Mouse (Mus musculus): ENCODE data around the gene Erc1. TPM values are rescaled to one million over a fixed set of nuclear protein-coding genes. Genes with fewer than 3 reads are reported as not detected.

Gene Erc1
- 20.9 and 22.2 TPM in 2 replicates for polyA plus RNA-seq (2014; fragmentation: Nextera tagmentation; extraction: Ambion mirVana)

DNA sequence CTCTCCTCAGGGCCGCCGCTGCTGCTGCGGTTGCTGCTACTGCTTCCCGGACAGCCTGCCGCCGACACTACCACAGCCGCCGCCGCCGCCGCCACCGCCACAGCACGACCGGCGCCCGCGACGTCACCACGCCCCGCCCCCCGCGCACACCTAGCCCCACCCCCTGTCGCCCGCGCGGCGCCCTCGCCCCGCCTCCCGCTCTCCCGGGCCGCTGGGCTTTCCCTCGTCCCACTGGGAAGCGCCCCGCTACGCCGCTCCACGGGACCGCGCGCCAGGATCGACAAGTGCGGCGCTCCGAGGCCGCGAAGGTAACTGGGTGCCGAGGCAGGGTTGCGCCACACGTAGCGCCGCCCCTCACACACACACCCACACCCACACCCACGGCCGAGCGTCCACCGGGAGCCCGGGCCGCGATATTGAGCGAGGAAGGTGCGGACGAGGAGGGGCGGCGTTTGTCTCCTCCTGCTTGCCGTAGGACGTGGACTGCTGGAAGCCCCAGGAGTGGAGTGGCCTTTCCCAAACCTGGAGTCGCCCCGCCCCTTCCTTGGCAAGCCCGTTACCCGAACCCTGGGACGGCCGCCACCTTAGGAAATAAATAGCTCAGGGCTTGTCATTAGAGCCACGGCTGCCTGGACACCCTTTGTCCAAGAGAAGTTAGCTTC is at the start of gene Erc1:
Erc1 (minus strand) TSS at position 134 of the 662 bp plus-strand sequence.
- H3K4me3 ChIP-seq (ENCODE audit: low read depth, low read length), result peak within 1 kb of the TSS; percentile 54
- H3K27ac ChIP-seq (ENCODE audit: low read depth), result peak within 1 kb of the TSS; percentile 95
- H3K9ac ChIP-seq (ENCODE audit: low read length), result peak within 1 kb of the TSS; percentile 62
- DNase-seq (ENCODE audit: low spot score), result peak; percentile 97
- no peaks in the 10 kb centered on the region for H3K27me3 ChIP-seq (replicated peaks; ENCODE audit: control insufficient read depth, insufficient read depth, low read length)
- no peaks in the 10 kb centered on the region for H3K36me3 ChIP-seq (ENCODE audit: control insufficient read depth, insufficient read depth, low read length)
- WGBS, result under 1% methylated on average over 61 of the region's 73 CpGs
- no peaks in the 10 kb centered on the region for H3K9me3 ChIP-seq (ENCODE audit: control insufficient read depth, low read length)
- H3K4me1 ChIP-seq (replicated peaks; ENCODE audit: control insufficient read depth, insufficient read depth, low read length), result peaks cover 7% of the 10 kb centered on the region; the same call in 1 of the 2 replicates
- peak; percentile 95 for ATAC-seq (replicated peaks; ENCODE audit: low FRiP score, low TSS enrichment, low read depth)
- H3K4me2 ChIP-seq (ENCODE audit: low read length), result peak within 1 kb of the TSS; percentile 53

DNA sequence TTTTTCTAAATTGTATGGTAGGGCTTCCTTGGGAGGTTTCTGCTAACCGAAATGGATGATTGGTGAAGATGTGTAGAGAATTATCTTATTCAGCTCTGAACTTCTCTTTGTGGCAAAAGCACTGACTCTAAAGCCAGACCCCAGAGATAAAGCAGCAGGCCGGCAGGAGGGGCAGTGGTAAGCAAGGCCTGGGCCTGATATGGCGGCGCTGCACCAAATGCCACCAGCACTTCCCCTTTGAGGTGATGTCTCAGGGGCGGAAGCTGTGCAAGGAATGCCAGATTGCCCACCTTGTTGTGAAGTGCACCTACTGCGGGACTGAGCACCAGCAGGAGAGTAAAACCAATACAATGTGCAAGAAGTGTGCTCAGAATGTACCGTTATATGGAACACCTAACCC is 44.7 kb upstream of the Erc1 start:
- no peak overlapping the region for H3K4me2 ChIP-seq (ENCODE audit: low read length)
- no peaks in the 10 kb centered on the region for H3K36me3 ChIP-seq (ENCODE audit: control insufficient read depth, insufficient read depth, low read length)
- H3K9ac ChIP-seq (ENCODE audit: low read length), result no peak overlapping the region
- no peak overlapping the region for H3K4me3 ChIP-seq (ENCODE audit: low read depth, low read length)
- no peaks in the 10 kb centered on the region for H3K4me1 ChIP-seq (replicated peaks; ENCODE audit: control insufficient read depth, insufficient read depth, low read length)
- ATAC-seq (replicated peaks; ENCODE audit: low FRiP score, low TSS enrichment, low read depth), result no peak
- H3K27ac ChIP-seq (ENCODE audit: low read depth), result no peak overlapping the region
- H3K9me3 ChIP-seq (ENCODE audit: control insufficient read depth, low read length), result no peaks in the 10 kb centered on the region
- WGBS, result 78% methylated on average over 7 of the region's 7 CpGs
- DNase-seq (ENCODE audit: low spot score), result no peak
- H3K27me3 ChIP-seq (replicated peaks; ENCODE audit: control insufficient read depth, insufficient read depth, low read length), result no peaks in the 10 kb centered on the region

DNA sequence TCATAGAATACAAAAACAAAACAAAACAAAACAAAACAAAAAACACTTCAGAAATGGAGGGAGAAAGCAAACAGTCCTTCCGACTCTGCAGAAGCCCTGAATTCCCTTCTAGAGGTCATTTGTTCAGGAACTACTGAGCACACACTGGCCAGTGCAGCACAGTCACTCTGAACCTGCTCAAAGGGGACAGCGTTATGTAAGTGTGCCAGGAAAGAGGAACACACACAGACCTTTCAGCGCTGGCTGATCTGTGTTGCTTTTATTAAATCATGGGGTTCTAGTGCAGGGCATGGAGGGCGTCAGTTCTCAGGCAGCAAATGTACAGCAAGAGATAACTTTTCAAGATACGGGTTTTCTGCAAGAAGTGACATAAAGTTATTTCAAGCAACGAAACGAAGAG is 35.2 kb upstream of the Erc1 start:
- 65% methylated on average over 7 of the region's 7 CpGs for WGBS
- no peak for ATAC-seq (replicated peaks; ENCODE audit: low FRiP score, low TSS enrichment, low read depth)

DNA sequence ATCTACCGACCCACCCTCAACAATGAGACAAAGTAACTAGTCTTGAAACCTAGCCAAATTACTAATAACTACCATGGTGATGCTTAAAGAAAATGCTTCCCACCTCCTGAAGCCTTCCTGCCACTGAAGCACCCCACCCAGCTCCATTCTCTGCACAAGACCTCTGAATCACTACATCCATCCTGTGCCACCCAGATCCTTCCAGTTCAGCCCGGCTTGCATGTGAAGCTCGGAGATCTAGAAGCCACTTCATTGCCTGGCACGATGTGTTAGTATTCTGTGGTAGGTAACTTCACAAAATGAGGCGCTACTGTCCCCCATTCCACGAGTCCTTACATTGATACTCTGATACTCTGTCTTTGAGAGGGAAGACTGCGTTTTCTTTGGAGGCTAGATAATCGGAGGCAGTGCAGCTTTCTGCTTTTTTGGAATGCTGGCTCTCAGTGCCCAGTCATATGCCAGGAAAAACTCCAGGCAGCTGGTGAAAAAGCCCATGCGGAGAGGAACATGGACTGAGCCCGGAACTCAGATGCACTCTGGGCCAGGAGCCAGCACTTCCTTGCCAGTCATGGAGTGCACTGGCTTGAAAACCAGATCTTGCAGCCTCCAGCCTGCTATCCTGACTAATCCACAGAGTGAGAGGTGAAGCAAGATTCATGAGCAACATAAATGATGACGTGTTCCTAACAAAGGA is 16.5 kb upstream of the Erc1 start:
- 90% methylated on average over 11 of the region's 11 CpGs for WGBS
- no peak for ATAC-seq (replicated peaks; ENCODE audit: low FRiP score, low TSS enrichment, low read depth)
- H3K4me2 ChIP-seq (ENCODE audit: low read length), result no peak overlapping the region
- H3K9me3 ChIP-seq (ENCODE audit: control insufficient read depth, low read length), result no peaks in the 10 kb centered on the region
- H3K27me3 ChIP-seq (replicated peaks; ENCODE audit: control insufficient read depth, insufficient read depth, low read length), result no peaks in the 10 kb centered on the region
- H3K4me3 ChIP-seq (ENCODE audit: low read depth, low read length), result no peak overlapping the region
- H3K36me3 ChIP-seq (ENCODE audit: control insufficient read depth, insufficient read depth, low read length), result no peaks in the 10 kb centered on the region
- DNase-seq (ENCODE audit: low spot score), result no peak
- no peaks in the 10 kb centered on the region for H3K4me1 ChIP-seq (replicated peaks; ENCODE audit: control insufficient read depth, insufficient read depth, low read length)
- no peak overlapping the region for H3K9ac ChIP-seq (ENCODE audit: low read length)
- H3K27ac ChIP-seq (ENCODE audit: low read depth), result no peak overlapping the region

More for the DNA sequence above, 35.2 kb upstream of the Erc1 start:
- Histone ChIP-seq H3K36me3 (ENCODE audit: control insufficient read depth, insufficient read depth, low read length) (no peaks in the 10 kb centered on the region), H3K27ac (ENCODE audit: low read depth) (no peak overlapping the region), H3K4me2 (ENCODE audit: low read length) (no peak overlapping the region), H3K4me1 (replicated peaks; ENCODE audit: control insufficient read depth, insufficient read depth, low read length) (no peaks in the 10 kb centered on the region), H3K27me3 (replicated peaks; ENCODE audit: control insufficient read depth, insufficient read depth, low read length) (no peaks in the 10 kb centered on the region), H3K4me3 (ENCODE audit: low read depth, low read length) (no peak overlapping the region), H3K9me3 (ENCODE audit: control insufficient read depth, low read length) (no peaks in the 10 kb centered on the region), H3K9ac (ENCODE audit: low read length) (no peak overlapping the region)
- DNase-seq (ENCODE audit: low spot score), result no peak

DNA sequence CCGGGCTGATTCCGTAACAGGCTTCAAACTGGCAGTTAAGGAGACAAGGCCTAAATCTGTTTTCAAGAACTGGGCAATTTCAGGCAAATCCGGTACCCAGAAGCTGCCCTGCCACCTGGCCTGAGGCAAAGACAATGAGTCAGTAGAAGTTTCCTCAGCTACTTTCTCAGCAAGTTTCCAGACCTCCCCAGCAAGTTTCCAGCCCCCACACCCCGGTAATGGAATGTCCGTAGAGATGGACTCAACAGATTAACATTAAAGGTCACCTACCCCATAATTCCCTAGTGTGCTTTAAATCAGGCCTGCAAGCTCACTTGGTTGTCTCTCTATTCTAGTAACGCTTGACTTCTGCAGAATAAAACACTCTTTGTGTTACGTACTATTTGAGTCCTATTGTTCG is 13.6 kb upstream of the Erc1 start:
- Histone ChIP-seq H3K36me3 (ENCODE audit: control insufficient read depth, insufficient read depth, low read length) (no peaks in the 10 kb centered on the region), H3K9ac (ENCODE audit: low read length) (no peak overlapping the region), H3K9me3 (ENCODE audit: control insufficient read depth, low read length) (no peaks in the 10 kb centered on the region), H3K27me3 (replicated peaks; ENCODE audit: control insufficient read depth, insufficient read depth, low read length) (no peaks in the 10 kb centered on the region), H3K27ac (ENCODE audit: low read depth) (no peak overlapping the region), H3K4me1 (replicated peaks; ENCODE audit: control insufficient read depth, insufficient read depth, low read length) (no peaks in the 10 kb centered on the region), H3K4me3 (ENCODE audit: low read depth, low read length) (no peak overlapping the region), H3K4me2 (ENCODE audit: low read length) (no peak overlapping the region)
- no peak for DNase-seq (ENCODE audit: low spot score)
- ATAC-seq (replicated peaks; ENCODE audit: low FRiP score, low TSS enrichment, low read depth), result no peak
- WGBS, result 74% methylated on average over 8 of the region's 8 CpGs

DNA sequence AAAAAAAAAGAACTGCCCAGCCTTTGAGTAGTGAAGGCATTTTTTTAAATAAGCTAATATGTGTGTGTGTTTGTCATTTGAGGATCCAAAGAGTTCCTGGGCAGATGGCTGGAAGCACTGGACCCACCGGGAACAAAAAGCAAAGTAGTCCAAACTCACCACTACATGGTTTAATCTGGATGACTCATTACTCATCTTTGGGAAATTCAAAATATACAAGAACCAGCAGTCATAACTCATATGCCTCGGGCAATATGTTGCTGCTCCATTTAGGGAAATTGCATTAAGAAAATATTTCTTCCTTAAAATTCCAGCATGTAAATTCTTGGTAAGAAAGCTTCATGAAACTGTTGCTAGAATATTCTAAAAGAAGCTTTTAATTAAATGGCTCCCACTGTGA is 12.3 kb upstream of the Erc1 start:
- no peaks in the 10 kb centered on the region for H3K36me3 ChIP-seq (ENCODE audit: control insufficient read depth, insufficient read depth, low read length)
- no peak overlapping the region for H3K27ac ChIP-seq (ENCODE audit: low read depth)
- ATAC-seq (replicated peaks; ENCODE audit: low FRiP score, low TSS enrichment, low read depth) (no peak), DNase-seq (ENCODE audit: low spot score) (no peak)
- no peaks in the 10 kb centered on the region for H3K27me3 ChIP-seq (replicated peaks; ENCODE audit: control insufficient read depth, insufficient read depth, low read length)
- H3K9me3 ChIP-seq (ENCODE audit: control insufficient read depth, low read length), result no peaks in the 10 kb centered on the region
- WGBS, result 78% methylated on average over 2 of the region's 2 CpGs
- H3K9ac ChIP-seq (ENCODE audit: low read length), result no peak overlapping the region
- H3K4me3 ChIP-seq (ENCODE audit: low read depth, low read length), result no peak overlapping the region
- H3K4me2 ChIP-seq (ENCODE audit: low read length), result no peak overlapping the region
- no peaks in the 10 kb centered on the region for H3K4me1 ChIP-seq (replicated peaks; ENCODE audit: control insufficient read depth, insufficient read depth, low read length)

DNA sequence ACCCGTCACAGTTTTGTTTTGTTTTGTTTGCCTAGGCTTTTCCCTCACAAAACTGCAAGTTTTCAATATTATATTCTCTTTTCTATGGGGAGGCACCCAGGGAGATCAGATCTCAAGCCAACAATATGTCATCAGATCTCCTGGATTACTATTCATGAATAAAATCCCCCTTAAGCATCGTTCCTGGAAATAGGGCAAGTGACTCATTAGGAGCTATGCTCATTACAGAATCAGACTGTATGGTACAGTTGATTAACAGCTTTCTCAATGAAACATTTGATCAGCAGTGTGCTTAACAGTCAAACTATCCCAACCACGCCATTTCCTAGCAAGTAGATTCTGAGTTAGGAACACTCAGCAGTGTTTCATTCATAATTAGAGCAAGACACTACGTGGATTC is 7.5 kb upstream of the Erc1 start:
- Histone ChIP-seq H3K36me3 (ENCODE audit: control insufficient read depth, insufficient read depth, low read length) (no peaks in the 10 kb centered on the region), H3K4me2 (ENCODE audit: low read length) (no peak overlapping the region), H3K27me3 (replicated peaks; ENCODE audit: control insufficient read depth, insufficient read depth, low read length) (no peaks in the 10 kb centered on the region), H3K27ac (ENCODE audit: low read depth) (no peak overlapping the region), H3K4me1 (replicated peaks; ENCODE audit: control insufficient read depth, insufficient read depth, low read length) (no peaks in the 10 kb centered on the region), H3K9me3 (ENCODE audit: control insufficient read depth, low read length) (no peaks in the 10 kb centered on the region), H3K4me3 (ENCODE audit: low read depth, low read length) (no peak overlapping the region), H3K9ac (ENCODE audit: low read length) (no peak overlapping the region)
- DNase-seq (ENCODE audit: low spot score) (no peak), ATAC-seq (replicated peaks; ENCODE audit: low FRiP score, low TSS enrichment, low read depth) (no peak)
- WGBS, result 92% methylated on average over 4 of the region's 4 CpGs

DNA sequence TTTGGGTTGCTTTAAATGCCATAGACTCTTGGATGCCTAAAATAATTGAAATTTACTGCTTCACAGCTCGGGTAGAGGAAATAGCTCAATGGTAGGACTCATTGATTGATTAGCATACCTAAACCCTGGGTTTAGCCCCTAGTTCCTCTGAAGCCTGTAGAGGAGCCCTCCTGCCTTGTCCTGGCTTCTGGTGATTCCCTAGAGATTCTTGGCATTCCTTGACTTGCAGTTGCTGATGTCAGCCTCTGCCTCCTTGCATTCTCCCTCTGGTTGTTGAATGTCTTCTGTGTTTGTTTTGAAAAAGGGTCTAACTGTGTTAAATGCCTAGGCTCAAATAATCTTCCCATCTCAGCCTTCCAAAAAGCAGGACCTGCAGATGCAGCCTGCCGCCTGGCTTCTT is 6.2 kb upstream of the Erc1 start:
- no peak for ATAC-seq (replicated peaks; ENCODE audit: low FRiP score, low TSS enrichment, low read depth)
- Histone ChIP-seq H3K4me1 (replicated peaks; ENCODE audit: control insufficient read depth, insufficient read depth, low read length) (no peaks in the 10 kb centered on the region), H3K4me3 (ENCODE audit: low read depth, low read length) (no peak overlapping the region), H3K9me3 (ENCODE audit: control insufficient read depth, low read length) (no peaks in the 10 kb centered on the region), H3K27ac (ENCODE audit: low read depth) (no peak overlapping the region), H3K9ac (ENCODE audit: low read length) (no peak overlapping the region), H3K4me2 (ENCODE audit: low read length) (no peak overlapping the region), H3K27me3 (replicated peaks; ENCODE audit: control insufficient read depth, insufficient read depth, low read length) (no peaks in the 10 kb centered on the region), H3K36me3 (ENCODE audit: control insufficient read depth, insufficient read depth, low read length) (no peaks in the 10 kb centered on the region)
- DNase-seq (ENCODE audit: low spot score), result no peak
- 7% methylated on average over 2 of the region's 2 CpGs for WGBS

DNA sequence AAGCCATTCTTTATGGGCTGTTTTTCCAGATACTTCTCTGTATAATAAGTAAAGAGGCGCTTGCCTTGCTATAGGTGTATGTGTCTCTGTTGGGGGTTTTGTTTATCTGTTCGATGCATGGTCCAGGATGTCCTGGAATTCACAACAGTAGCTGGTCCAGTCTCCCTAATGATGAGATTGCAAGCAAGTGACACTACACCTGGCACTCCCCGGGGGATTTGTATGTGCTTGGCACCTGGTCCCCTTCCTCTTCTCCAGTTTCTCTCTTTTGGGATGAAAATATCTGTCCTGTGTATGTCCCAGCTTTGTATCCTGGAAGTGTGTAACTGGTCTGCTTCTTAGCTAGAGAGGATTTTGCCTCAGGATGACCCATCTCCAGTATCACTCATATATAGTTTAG is 1.9 kb upstream of the Erc1 start:
- no peak for ATAC-seq (replicated peaks; ENCODE audit: low FRiP score, low TSS enrichment, low read depth)
- 93% methylated on average over 3 of the region's 3 CpGs for WGBS
- Histone ChIP-seq H3K9me3 (ENCODE audit: control insufficient read depth, low read length) (no peaks in the 10 kb centered on the region), H3K27ac (ENCODE audit: low read depth) (no peak overlapping the region), H3K9ac (ENCODE audit: low read length) (no peak overlapping the region), H3K4me3 (ENCODE audit: low read depth, low read length) (no peak overlapping the region), H3K4me1 (replicated peaks; ENCODE audit: control insufficient read depth, insufficient read depth, low read length) (peaks cover 7% of the 10 kb centered on the region; the same call in 1 of the 2 replicates), H3K36me3 (ENCODE audit: control insufficient read depth, insufficient read depth, low read length) (no peaks in the 10 kb centered on the region), H3K4me2 (ENCODE audit: low read length) (no peak overlapping the region), H3K27me3 (replicated peaks; ENCODE audit: control insufficient read depth, insufficient read depth, low read length) (no peaks in the 10 kb centered on the region)
- no peak for DNase-seq (ENCODE audit: low spot score)
